Mouse (Mus musculus) neural tube, embryonic 11.5 days (tissue): Measurements from ENCODE around the gene Mvp. TPM values are rescaled to one million over a fixed set of nuclear protein-coding genes. Genes with fewer than 3 reads are reported as not detected.

Experiments used
- ATAC-seq: fragments of 200-750 bp; cut with Nextera tagmentation; 2 replicates; pipeline ENCODE4 v1.8.0; 2017; ENCODE audit warnings: moderate number of reproducible peaks, mild to moderate bottlenecking, moderate TSS enrichment, moderate library complexity; ENCODE audit not compliant: insufficient read depth, low FRiP score, low TSS enrichment
- DNase-seq: peaks from one replicate; pipeline ENCODE4 v3.0.0-alpha.2; 2015; ENCODE audit warnings: low spot score
- H3K27ac ChIP-seq: fragments of 300-500 bp; sonication (generic); 2 replicates; pipeline ENCODE4 v1.5.1; 2014; ENCODE audit warnings: low read depth, mild to moderate bottlenecking, low read length
- H3K27me3 ChIP-seq: fragments of 300-500 bp; sonication (generic); 2 replicates; pipeline ENCODE4 v1.6.1; 2014; ENCODE audit warnings: mild to moderate bottlenecking, low read length, mixed read lengths; ENCODE audit not compliant: control insufficient read depth, insufficient read depth
- H3K36me3 ChIP-seq: fragments of 300-500 bp; sonication (generic); 2 replicates; pipeline ENCODE4 v1.6.1; 2014; ENCODE audit warnings: mild to moderate bottlenecking, low read length, moderate library complexity, mixed read lengths; ENCODE audit not compliant: control insufficient read depth, insufficient read depth
- H3K4me1 ChIP-seq: fragments of 300-500 bp; sonication (generic); 2 replicates; pipeline ENCODE4 v1.6.1; 2014; ENCODE audit warnings: low read length, mixed read lengths; ENCODE audit not compliant: control insufficient read depth, insufficient read depth
- H3K4me2 ChIP-seq: fragments of 300-500 bp; sonication (generic); 2 replicates; pipeline ENCODE4 v1.6.1; 2014; ENCODE audit warnings: low read depth, mild to moderate bottlenecking, moderate library complexity
- H3K4me3 ChIP-seq: fragments of 300-500 bp; sonication (generic); 2 replicates; pipeline ENCODE4 v1.5.1; 2014; ENCODE audit warnings: low read depth, low read length
- H3K9ac ChIP-seq: fragments of 300-500 bp; sonication (generic); 2 replicates; pipeline ENCODE4 v1.6.1; 2014; ENCODE audit warnings: mild to moderate bottlenecking, low read length
- H3K9me3 ChIP-seq: fragments of 300-500 bp; sonication (generic); 2 replicates; pipeline ENCODE4 v1.6.1; 2016; ENCODE audit warnings: low read length; ENCODE audit not compliant: control insufficient read depth
- WGBS: fragments of 180-500 bp; shearing (Covaris S2); extraction: QIAGEN DNeasy Blood & Tissue Kit; methylation state at CpG from one replicate; pipeline ENCODE4 v1.1.7; 2014; 5-methylcytosine and 5-hydroxymethylcytosine counted together
- polyA plus RNA-seq: library from polyadenylated mRNA; unstranded; fragments of >200 nt; fragmentation: Nextera tagmentation; extraction: Ambion mirVana; gene quantifications from 2 replicates; pipeline ENCODE4 v1.2.1, GENCODE M21; 2014

Gene Mvp
- polyA plus RNA-seq, 1 experiment from 2014 or later = 4.2 TPM

DNA sequence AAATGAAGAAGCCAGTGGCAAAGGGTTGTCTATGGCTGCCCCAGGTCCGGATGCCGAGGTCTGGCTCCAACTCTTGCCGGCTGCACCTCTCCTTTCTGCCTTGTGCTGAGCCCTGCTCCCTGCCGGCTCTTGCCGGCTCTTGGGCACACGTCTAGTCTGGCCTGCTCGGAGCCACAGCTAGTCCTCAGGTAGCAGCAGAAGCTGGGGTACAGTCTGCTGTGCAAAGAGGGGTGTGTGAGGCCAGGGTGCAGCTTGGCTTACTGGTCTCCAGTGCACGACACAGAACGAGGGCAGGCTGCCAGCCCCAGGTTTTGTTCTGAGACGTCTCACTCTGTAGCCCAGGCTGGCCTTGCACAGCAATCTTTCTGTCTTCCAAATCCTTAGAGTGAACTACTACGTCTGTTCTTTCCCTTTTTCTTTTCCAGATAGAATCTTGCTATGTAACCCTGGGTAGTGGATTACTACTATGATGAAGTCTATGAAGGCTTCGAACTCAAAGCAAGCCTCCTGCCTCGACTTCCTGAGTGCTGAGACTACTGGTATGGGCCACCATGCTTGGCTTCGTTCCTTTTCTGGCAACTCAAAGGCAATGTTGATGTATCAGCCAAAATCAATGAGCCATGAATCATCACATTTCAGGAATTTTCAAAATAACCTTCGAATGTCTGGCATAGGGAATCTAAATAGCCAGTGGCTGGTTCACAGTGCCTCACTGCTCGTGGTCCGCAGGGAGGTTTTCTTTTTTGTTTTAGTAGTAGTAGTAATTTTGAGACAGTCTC, 4.9 kb downstream of the Mvp start:
- H3K4me1 ChIP-seq = peaks cover 4% of the 10 kb centered on the region; the same call in 1 of the 2 replicates
- H3K4me3 ChIP-seq = no peak overlapping the region
- DNase-seq (no peak), ATAC-seq (no peak)
- no peaks in the 10 kb centered on the region for H3K27me3 ChIP-seq
- H3K36me3 ChIP-seq = peaks cover 4% of the 10 kb centered on the region; the same call in 1 of the 2 replicates
- H3K9ac ChIP-seq = no peak overlapping the region
- WGBS = 88% methylated on average over 17 of the region's 17 CpGs
- no peak overlapping the region for H3K4me2 ChIP-seq
- no peaks in the 10 kb centered on the region for H3K9me3 ChIP-seq
- H3K27ac ChIP-seq = no peak overlapping the region

GRCm38 (mm10) chr7:127008239-127009019, 6.0 kb downstream of the Mvp start:
- no peak for DNase-seq

DNA sequence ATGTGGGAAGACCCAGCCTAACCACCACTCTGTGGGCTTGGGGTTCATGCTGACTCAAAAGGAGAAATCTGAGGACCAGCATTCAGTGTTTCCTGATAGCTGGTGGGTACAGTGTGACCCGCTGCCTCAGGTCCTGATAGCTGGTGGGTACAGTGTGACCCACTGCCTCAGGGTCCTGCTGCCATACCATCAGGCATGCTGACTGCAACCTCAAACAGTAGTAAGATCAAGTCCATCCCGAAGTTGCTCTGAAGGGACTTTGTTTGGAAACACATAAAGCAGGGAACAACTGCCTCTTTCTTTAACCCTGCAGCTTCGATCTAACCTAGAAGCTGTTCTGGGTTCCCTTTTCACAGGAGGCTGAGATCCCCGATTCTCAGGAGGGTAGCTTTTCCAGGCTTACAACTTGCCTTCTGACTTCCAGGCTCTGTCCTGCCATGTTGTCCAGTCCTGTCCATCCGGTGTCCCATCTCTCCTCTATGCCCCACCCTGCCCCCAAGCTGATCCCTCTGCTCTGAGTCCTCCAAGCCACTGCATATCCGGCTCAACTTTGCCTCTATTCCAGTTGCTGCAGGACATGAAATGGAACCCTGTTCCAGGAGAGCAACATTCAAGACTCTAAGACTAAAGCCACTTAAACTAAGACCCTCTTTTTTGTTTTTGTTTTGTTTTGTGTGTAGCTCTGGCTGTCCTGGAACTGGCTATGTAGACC, 7.0 kb downstream of the Mvp start:
- H3K27ac ChIP-seq = no peak overlapping the region
- 85% methylated on average over 6 of the region's 6 CpGs for WGBS
- H3K4me3 ChIP-seq = no peak overlapping the region
- H3K27me3 ChIP-seq = no peaks in the 10 kb centered on the region
- ATAC-seq (no peak), DNase-seq (no peak)
- H3K9me3 ChIP-seq = no peaks in the 10 kb centered on the region
- no peaks in the 10 kb centered on the region; the same call in 1 of the 2 replicates for H3K36me3 ChIP-seq
- no peak overlapping the region for H3K4me2 ChIP-seq
- no peaks in the 10 kb centered on the region for H3K4me1 ChIP-seq
- no peak overlapping the region for H3K9ac ChIP-seq

More at GRCm38 (mm10) chr7:127008239-127009019, 6.0 kb downstream of the Mvp start:
- Histone ChIP-seq H3K9me3 (no peaks in the 10 kb centered on the region), H3K27ac (peak overlapping the region; percentile 56; the same call in 1 of the 2 replicates), H3K4me2 (no peak overlapping the region), H3K9ac (peak overlapping the region; percentile 3), H3K36me3 (no peaks in the 10 kb centered on the region; the same call in 1 of the 2 replicates), H3K4me3 (no peak overlapping the region), H3K27me3 (no peaks in the 10 kb centered on the region), H3K4me1 (no peaks in the 10 kb centered on the region)
- no peak for ATAC-seq
- WGBS = 72% methylated on average over 9 of the region's 9 CpGs

DNA sequence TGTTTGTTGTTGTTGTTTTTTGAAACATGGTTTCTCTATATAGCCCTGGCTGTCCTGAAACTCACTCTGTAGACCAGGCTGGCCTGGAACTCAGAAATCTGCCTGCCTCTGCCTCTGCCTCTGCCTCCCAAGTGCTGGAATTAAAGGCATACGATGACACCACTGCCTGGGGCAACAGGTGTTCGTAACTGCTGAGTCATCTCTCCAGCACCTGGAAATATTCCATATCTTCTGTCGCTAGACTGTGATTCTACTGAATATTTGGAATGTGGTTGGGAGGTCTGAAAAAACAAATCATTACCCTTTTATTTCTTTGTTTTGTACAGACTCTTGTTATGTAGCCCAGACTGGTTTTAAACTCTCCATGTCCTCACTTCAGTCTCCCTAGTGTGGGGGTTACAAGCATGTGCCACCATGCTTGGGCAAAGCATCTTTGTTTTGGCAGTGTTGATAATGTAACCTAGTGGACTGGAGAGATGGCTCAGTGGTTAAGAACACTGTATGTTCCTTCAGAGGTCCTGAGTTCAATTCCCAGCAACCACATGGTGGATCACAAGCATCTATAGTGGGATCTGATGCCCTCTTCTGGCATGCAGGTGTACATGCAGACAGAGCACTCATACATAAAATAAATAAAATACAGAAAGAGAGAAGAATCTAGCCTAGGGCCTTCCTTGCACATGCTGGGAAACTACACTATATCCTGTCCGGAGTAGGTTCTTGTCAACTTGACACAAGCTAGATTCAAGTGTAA, 10.1 kb downstream of the Mvp start:
- no peaks in the 10 kb centered on the region for H3K27me3 ChIP-seq
- no peak overlapping the region for H3K9ac ChIP-seq
- no peak overlapping the region for H3K4me2 ChIP-seq
- no peak overlapping the region for H3K27ac ChIP-seq
- H3K36me3 ChIP-seq = no peaks in the 10 kb centered on the region
- ATAC-seq (no peak), DNase-seq (no peak)
- H3K4me1 ChIP-seq = no peaks in the 10 kb centered on the region
- no peaks in the 10 kb centered on the region for H3K9me3 ChIP-seq
- no peak overlapping the region for H3K4me3 ChIP-seq
- 92% methylated on average over 4 of the region's 4 CpGs for WGBS

- ATAC-seq (no peak), DNase-seq (no peak)
- no peak overlapping the region for H3K27ac ChIP-seq
- 91% methylated on average over 5 of the region's 5 CpGs for WGBS
- H3K9ac ChIP-seq = no peak overlapping the region
- no peak overlapping the region for H3K4me2 ChIP-seq
- no peaks in the 10 kb centered on the region for H3K4me1 ChIP-seq
- H3K4me3 ChIP-seq = no peak overlapping the region
- no peaks in the 10 kb centered on the region for H3K9me3 ChIP-seq
- no peaks in the 10 kb centered on the region for H3K27me3 ChIP-seq
- H3K36me3 ChIP-seq = no peaks in the 10 kb centered on the region
These were observed 10.8 kb downstream of the Mvp start for GRCm38 (mm10) chr7:127003620-127004019.

- H3K36me3 ChIP-seq = no peaks in the 10 kb centered on the region
- H3K9me3 ChIP-seq = no peaks in the 10 kb centered on the region
- no peak for DNase-seq
- no peak overlapping the region for H3K4me3 ChIP-seq
- H3K4me1 ChIP-seq = no peaks in the 10 kb centered on the region
- no peaks in the 10 kb centered on the region for H3K27me3 ChIP-seq
- 84% methylated on average over 10 of the region's 10 CpGs for WGBS
- ATAC-seq = no peak
- H3K4me2 ChIP-seq = no peak overlapping the region
- H3K9ac ChIP-seq = no peak overlapping the region
- no peak overlapping the region for H3K27ac ChIP-seq
These were observed 14.9 kb downstream of the Mvp start for GRCm38 (mm10) chr7:126999568-126999967.

DNA sequence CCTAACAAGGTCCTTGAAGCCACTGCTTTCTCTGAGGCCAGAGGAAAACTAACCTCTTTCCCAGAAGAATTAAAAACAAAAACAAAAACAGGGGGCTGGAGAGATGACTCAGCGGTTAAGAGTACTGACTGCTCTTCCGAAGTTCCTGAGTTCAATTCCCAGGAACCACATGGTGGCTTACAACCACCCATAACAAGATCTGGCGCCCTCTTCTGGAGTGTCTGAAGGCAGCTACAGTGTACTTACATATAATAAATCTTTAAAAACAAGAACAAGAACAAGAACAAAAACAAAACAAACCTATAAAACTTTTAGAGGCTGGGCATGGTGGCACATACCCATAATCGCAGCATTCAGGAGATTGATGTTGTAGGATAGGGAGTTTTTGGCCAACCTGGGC, 18.0 kb downstream of the Mvp start:
- Histone ChIP-seq H3K4me2 (no peak overlapping the region), H3K27me3 (no peaks in the 10 kb centered on the region), H3K9me3 (no peaks in the 10 kb centered on the region), H3K4me1 (no peaks in the 10 kb centered on the region), H3K9ac (no peak overlapping the region), H3K27ac (no peak overlapping the region), H3K4me3 (no peak overlapping the region), H3K36me3 (no peaks in the 10 kb centered on the region)
- DNase-seq (no peak), ATAC-seq (no peak)
- WGBS = 86% methylated on average over 4 of the region's 4 CpGs

DNA sequence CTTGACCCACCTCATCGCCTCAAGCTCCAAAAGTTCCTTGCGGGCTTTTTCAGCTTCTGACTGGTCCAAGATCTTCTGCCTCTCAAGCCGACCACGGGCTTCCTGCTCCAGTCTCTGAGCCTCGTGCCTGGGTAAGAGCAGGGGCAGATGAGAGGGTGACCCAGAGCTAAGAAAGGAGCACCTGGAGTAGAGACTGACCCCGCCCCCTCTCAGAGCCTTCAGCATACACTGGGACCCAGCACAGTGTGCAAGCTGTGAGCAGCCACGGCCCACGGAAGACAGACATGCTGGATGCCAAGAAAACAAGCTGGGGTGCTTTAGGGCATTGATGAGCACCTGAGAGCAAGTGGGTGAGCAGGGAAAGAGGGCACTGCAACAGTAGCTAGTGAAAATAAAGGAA, 25.6 kb downstream of the Mvp start:
- H3K4me3 ChIP-seq = no peak overlapping the region
- H3K27ac ChIP-seq = no peak overlapping the region
- WGBS = 69% methylated on average over 8 of the region's 8 CpGs
- no peak overlapping the region for H3K9ac ChIP-seq
- H3K4me2 ChIP-seq = no peak overlapping the region
- no peak for ATAC-seq
- H3K27me3 ChIP-seq = no peaks in the 10 kb centered on the region
- no peaks in the 10 kb centered on the region for H3K36me3 ChIP-seq
- no peaks in the 10 kb centered on the region for H3K9me3 ChIP-seq
- DNase-seq = no peak
- no peaks in the 10 kb centered on the region for H3K4me1 ChIP-seq
